Mouse (Mus musculus) heart, adult 11 months (tissue): ENCODE measurements around the gene Fam13a.

ENCODE experiments used
- DNase-seq: peaks from one replicate; pipeline ENCODE4 v3.0.0; 2022

Gene Fam13a

GRCm38 (mm10) chr6:59024164-59024724 lies at the start of gene Fam13a:
Fam13a (minus strand) TSS chr6:59024549.
- DNase-seq = peak; percentile 99

GRCm38 (mm10) chr6:59072096-59073060 lies 48.0 kb upstream of the Fam13a start:
- no peak for DNase-seq

GRCm38 (mm10) chr6:59071691-59072090 lies 47.3 kb upstream of the Fam13a start:
- DNase-seq = no peak

- peak; percentile 94 for DNase-seq
Measured at GRCm38 (mm10) chr6:59068187-59068586, 43.8 kb upstream of the Fam13a start.

GRCm38 (mm10) chr6:59064440-59064839 lies 40.1 kb upstream of the Fam13a start:
- no peak for DNase-seq

- DNase-seq = no peak
Measured at GRCm38 (mm10) chr6:59053232-59053631, 28.9 kb upstream of the Fam13a start.

GRCm38 (mm10) chr6:59039719-59040118 lies 15.4 kb upstream of the Fam13a start:
- DNase-seq = peak; percentile 89

- no peak for DNase-seq
Measured at GRCm38 (mm10) chr6:59032748-59033147, 8.4 kb upstream of the Fam13a start.

GRCm38 (mm10) chr6:59031539-59031938 lies 7.2 kb upstream of the Fam13a start:
- DNase-seq = no peak

GRCm38 (mm10) chr6:59030667-59031066 lies 6.3 kb upstream of the Fam13a start:
- no peak for DNase-seq

- DNase-seq = no peak
Measured at GRCm38 (mm10) chr6:59030037-59030436, 5.7 kb upstream of the Fam13a start.

- no peak for DNase-seq
Measured at GRCm38 (mm10) chr6:59028871-59029270, 4.5 kb upstream of the Fam13a start.

GRCm38 (mm10) chr6:59024806-59025205 lies 457 bp upstream of the Fam13a start:
- no peak for DNase-seq

GRCm38 (mm10) chr6:59023455-59024163 lies 740 bp downstream of the Fam13a start:
- no peak for DNase-seq

- no peak for DNase-seq
Measured at GRCm38 (mm10) chr6:59022621-59023020, 1.7 kb downstream of the Fam13a start.

GRCm38 (mm10) chr6:59020346-59020745 lies 4.0 kb downstream of the Fam13a start:
- no peak for DNase-seq

- no peak for DNase-seq
Measured at GRCm38 (mm10) chr6:59019847-59020246, 4.5 kb downstream of the Fam13a start.

GRCm38 (mm10) chr6:59016336-59016832 lies 8.0 kb downstream of the Fam13a start:
- no peak for DNase-seq

GRCm38 (mm10) chr6:59014760-59015159 lies 9.6 kb downstream of the Fam13a start:
- no peak for DNase-seq

GRCm38 (mm10) chr6:59014088-59014759 lies 10.1 kb downstream of the Fam13a start:
- DNase-seq = no peak

GRCm38 (mm10) chr6:59010792-59011191 lies 13.6 kb downstream of the Fam13a start:
- no peak for DNase-seq

GRCm38 (mm10) chr6:59004630-59005029 lies 19.7 kb downstream of the Fam13a start:
- no peak for DNase-seq

- DNase-seq = peak; percentile 98
Measured at GRCm38 (mm10) chr6:58999044-58999453, 25.3 kb downstream of the Fam13a start.
